Mouse (Mus musculus) bone marrow macrophage, adult 2 months (primary cell): ENCODE data around the gene St3gal3.

Experiments
- CTCF ChIP-seq: IDR thresholded peaks from 2 replicates; pipeline ENCODE4 v1.5.1; 2012; ENCODE audit warnings: low read depth, mild to moderate bottlenecking, low read length, moderate library complexity
- POLR2A ChIP-seq: IDR thresholded peaks from 2 replicates; pipeline ENCODE4 v1.6.1; 2012; ENCODE audit warnings: mild to moderate bottlenecking, low read depth, low read length, borderline replicate concordance

DNA sequence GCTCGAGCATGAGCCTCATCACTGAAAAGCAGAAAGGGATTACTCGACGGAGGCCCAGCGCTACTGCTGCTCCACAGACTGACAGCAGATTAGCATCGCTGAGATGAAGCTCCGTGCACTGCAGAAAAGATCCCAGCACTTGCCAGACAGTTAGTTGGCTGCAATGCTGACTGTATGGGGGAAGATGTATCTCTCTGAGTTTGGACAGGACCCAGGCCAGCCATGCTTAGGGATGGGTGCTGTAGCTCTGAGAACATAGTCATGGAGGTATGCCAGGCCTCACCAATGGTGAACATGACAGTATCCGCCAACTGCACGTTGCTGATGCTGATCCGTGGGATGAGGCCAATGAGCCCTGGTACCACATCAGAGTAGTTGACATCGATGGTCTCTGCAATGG is 230.6 kb downstream of the St3gal3 start:
- TF ChIP-seq CTCF (no peak), POLR2A (no peak)
